Mouse (Mus musculus): ENCODE data around the gene Olfr978. TPM values are rescaled to one million over a fixed set of nuclear protein-coding genes. Genes with fewer than 3 reads are reported as not detected.
"Not testable (repeated sequence)": the region's sequence is repeated elsewhere in the genome, so short reads cannot be mapped to it uniquely, and the experiment has no call there.

Olfr978 gene
- not detected for total RNA-seq (2021)
- long read RNA-seq, experiment 1 = 0 reads
- long read RNA-seq, experiment 2 = 0 reads

DNA sequence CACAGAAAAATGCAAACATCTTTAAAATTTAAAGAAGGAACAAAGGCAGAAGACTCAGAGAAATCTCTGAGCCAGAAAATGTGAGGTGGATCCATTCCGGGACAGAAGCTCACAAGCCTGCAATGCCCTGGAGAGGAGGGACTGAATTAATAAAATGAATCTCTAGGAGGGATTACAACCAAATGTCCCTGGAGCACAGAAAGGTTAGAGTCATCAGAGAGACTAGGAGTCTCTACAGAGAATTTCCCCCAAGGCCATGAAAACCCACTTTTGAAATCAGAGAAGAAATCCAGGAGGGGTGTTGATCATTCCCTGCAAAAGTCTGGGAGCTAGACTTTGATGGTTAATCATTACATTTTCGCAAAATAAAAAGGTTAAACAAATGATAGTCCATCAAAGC lies at the start of gene Olfr978:
Olfr978 (plus strand) TSS at position 301 of the 400 bp plus-strand sequence.
- DNase-seq (ENCODE audit: low spot score in 2 of 2) = no peak

DNA sequence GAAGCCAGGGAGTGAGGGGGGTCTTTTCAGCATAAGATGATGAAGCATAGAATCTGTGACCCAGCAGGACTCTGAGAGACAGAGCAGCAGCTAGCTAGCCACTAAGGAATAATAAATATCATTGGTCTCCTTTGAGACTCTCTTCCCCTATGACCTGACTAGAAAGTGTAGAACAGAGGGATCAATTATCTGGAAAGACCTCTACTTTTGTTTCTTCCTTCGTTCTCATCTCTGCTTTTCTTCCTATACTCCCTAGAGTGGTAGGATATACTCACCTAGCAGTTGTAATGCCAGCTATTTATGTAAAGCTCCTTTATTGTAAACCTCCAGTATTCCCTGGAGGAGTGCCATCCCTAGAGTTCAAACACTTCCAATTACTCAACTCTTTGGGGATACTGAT lies 40.0 kb upstream of the Olfr978 start, which contains the start of gene Olfr975:
Olfr975 (minus strand) TSS at position 101 of the 400 bp plus-strand sequence.
- no peak for DNase-seq (ENCODE audit: low spot score in 2 of 2)

DNA sequence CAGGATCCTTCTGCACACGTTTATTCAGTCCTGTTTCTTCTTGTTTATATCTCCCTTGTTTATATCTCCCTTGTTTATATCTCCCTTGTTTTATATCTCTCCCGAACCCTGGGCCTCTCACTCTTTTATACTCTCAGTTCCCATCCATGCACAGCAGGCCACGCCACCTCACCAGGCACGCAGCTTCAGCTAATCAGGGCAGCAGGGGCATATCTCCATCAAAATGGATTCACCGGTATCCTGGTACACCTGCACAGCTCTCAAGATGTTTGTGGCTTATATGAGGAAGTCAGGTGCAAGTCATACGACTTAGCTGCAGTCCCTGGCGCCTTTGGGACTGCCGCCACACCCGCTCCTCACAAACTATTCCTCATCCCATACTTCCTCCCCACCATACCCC lies 30.9 kb upstream of the Olfr978 start, which contains the start of gene Olfr976:
Olfr976 (minus strand) TSS at position 101 of the 400 bp plus-strand sequence.
- not testable (repeated sequence) for DNase-seq (ENCODE audit: low spot score in 2 of 2)

DNA sequence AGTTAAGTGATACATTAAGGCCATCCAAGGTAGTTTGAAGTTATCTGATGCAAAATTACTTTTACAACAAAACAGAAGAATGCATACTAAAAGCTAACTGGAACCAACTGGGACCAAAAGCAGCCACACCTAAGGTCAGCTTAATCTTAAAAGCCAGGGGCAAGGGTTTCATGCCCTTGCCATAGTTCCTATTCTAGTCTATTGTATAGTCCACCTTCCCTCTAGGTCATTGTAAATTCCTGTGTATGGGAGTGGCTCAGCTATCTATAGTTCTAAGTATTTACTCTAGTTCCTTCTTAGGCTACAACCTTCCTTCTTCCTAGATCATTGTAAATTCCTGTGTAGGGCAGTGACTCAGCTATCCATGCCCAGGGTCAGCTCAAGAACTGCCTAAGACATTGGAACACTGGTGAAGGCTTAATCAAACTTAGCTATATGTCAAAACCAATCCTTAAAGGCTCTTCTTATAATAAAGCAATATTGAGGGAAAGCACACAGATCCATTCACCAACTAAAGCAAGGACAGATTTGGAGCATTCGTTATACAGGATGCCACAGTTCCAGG lies 15.2 kb upstream of the Olfr978 start:
- DNase-seq (ENCODE audit: low spot score in 2 of 2) = not testable (repeated sequence)

DNA sequence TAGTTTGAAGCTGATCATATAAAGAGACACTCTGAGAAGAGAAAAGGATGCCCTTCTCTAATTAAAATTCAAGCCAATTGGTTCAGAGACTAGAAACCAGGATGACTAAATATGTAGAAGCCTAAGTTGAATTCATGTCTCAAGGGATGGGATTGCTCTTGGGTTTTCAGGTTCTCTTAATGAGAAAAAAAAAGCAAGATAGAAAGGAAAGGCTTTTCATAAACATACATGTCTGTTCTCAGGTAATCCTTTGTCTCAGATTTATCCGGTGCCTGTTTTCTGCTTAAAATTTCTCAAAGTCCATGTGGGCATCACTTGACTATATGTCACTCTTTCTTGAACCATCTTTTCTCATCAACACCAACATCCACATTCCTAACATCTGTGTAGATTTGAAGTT lies 11.5 kb downstream of the Olfr978 start, which contains the start of gene Olfr979:
Olfr979 (minus strand) TSS at position 101 of the 400 bp plus-strand sequence.
- no peak for DNase-seq (ENCODE audit: low spot score in 2 of 2)

DNA sequence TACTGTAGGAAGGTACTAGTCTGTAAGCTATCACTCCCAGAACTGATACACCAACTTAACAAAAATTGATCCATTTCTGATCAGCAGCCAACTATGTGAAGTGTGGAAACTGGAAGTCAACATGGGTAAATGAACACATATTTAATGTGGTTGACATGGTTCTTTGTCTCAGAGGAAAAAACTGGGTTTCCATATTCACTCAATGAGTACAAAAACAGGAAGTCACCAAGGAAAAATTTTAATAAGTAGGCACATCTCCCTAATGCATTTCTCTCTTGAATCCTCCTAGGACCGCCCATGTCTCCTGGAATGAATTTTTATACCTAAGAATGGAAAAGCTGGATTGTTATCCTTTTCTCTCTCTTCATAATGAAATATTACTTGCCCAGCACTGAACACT lies 17.6 kb downstream of the Olfr978 start, which contains the start of gene Olfr980:
Olfr980 (minus strand) TSS at position 101 of the 400 bp plus-strand sequence.
- no peak for DNase-seq (ENCODE audit: low spot score in 2 of 2)

DNA sequence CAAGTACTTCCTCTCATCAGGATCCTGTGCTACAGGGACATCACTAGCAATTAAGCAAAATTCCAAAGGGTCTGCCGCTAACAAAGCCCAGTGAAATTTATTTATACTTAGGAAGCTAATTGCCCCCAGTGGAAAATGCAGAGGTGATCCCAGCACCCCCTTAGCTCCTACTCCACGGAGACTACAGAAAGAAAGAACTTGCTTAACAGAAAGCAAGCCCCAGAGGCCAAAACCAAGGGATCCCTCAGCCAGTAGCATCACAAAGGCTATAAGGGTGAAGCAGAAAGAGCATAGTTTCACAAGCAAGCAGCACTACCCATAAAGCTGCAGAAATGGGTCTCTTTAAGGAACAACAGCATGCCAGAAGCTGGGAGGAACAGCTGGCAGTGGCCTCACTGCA lies 29.3 kb downstream of the Olfr978 start, which contains the start of gene Olfr981:
Olfr981 (plus strand) TSS at position 301 of the 400 bp plus-strand sequence.
- no peak for DNase-seq (ENCODE audit: low spot score in 2 of 2)

Other genes starting within 250 kb of the Olfr978 start
- not detected for gene Olfr967, start 245.9 kb upstream of the Olfr978 start, total RNA-seq (2021)
- gene Olfr968, start 208.9 kb upstream of the Olfr978 start, total RNA-seq (2021) = not detected
- not detected for gene Olfr969, start 201.2 kb upstream of the Olfr978 start, total RNA-seq (2021)
- not detected for gene Olfr970, start 183.3 kb upstream of the Olfr978 start, total RNA-seq (2021)
- gene Olfr971, start 155.2 kb upstream of the Olfr978 start, total RNA-seq (2021) = not detected
- gene Olfr972, start 125.7 kb upstream of the Olfr978 start, total RNA-seq (2021) = not detected
- gene Olfr229, start 84.8 kb upstream of the Olfr978 start, total RNA-seq (2021) = not detected
- gene Olfr974, start 54.6 kb upstream of the Olfr978 start, total RNA-seq (2021) = not detected
- not detected for gene Olfr975, start 40.1 kb upstream of the Olfr978 start, total RNA-seq (2021)
- gene Olfr976, start 31.0 kb upstream of the Olfr978 start, total RNA-seq (2021) = not detected
- gene Olfr979, start 11.4 kb downstream of the Olfr978 start, total RNA-seq (2021) = not detected
- gene Olfr980, start 17.5 kb downstream of the Olfr978 start, total RNA-seq (2021) = not detected
- not detected for gene Olfr981, start 29.4 kb downstream of the Olfr978 start, total RNA-seq (2021)
- gene Olfr982, start 81.7 kb downstream of the Olfr978 start, total RNA-seq (2021) = not detected
- not detected for gene Olfr983, start 101.5 kb downstream of the Olfr978 start, total RNA-seq (2021)
- not detected for gene Olfr984, start 122.1 kb downstream of the Olfr978 start, total RNA-seq (2021)
- under 1 TPM in 1 of 2 experiments, not detected in 1; 0.23 TPM for gene Olfr985, start 138.1 kb downstream of the Olfr978 start, total RNA-seq (2021)
- not detected for gene Tmem225, start 156.0 kb downstream of the Olfr978 start, total RNA-seq (2021)
- not detected for gene Olfr986, start 188.8 kb downstream of the Olfr978 start, total RNA-seq (2021)
- gene Zfp202, start 200.2 kb downstream of the Olfr978 start, total RNA-seq (2021) = 1 to 10 TPM; 3.9 to 4.8 TPM

Measured in gastrocnemius, postnatal 4 days (tissue).